Mouse (Mus musculus) megakaryocyte progenitor cell, adult 5-6 weeks (primary cell): ENCODE measurements around the gene Ndufc2. TPM values are rescaled to one million over a fixed set of nuclear protein-coding genes. Genes with fewer than 3 reads are reported as not detected.
"Not testable (repeated sequence)": the region's sequence is repeated elsewhere in the genome, so short reads cannot be mapped to it uniquely, and the experiment has no call there.

Experiments used
- ATAC-seq: replicated peaks from 2 replicates; pipeline ENCODE4 v1.8.0; 2016; ENCODE audit warnings: mild to moderate bottlenecking, moderate TSS enrichment, inconsistent platforms; ENCODE audit not compliant: poor library complexity
- total RNA-seq, 2 experiments: library from RNA; stranded (forward) in 1 of 2; stranded (reverse) in 1 of 2; fragments of 157-497, 149-512 nt in 1 of 2; fragments of 200-1000 nt in 1 of 2; gene quantifications; 2 replicates each; pipeline versions ENCODE4 v1.2.3 to v1.2.4; 2015 to 2017

Ndufc2 gene
- total RNA-seq, 2 experiments from 2014 or later: 173 to 307 TPM

DNA sequence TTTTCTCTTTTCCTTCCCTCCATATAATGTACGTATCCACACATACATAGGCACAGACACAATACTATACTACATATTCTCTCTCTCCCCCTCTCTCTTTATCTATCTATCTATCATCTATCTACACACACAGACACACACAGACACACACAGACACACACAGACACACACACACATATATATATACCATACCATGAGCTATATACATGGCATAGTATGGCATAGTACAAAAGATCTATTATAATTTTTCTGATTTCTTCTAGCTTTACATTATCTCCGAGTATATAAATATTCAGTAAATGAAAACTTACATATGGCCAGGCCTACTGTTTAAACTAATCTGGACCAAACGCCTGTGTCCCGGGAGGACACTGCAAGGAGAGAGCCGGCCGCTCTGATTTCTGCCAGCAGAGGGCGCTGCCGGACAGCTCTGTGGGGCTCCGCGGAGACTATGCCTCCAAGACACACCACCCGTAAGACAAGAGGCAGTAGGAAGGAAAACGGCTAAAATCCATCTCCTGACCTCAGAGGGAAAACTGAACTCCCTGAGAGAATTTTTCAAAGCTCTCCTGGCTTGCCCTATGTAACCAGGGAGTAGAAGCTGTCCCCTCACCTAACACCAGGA, 24.9 kb downstream of the Ndufc2 start:
- ATAC-seq: peak; percentile 97

DNA sequence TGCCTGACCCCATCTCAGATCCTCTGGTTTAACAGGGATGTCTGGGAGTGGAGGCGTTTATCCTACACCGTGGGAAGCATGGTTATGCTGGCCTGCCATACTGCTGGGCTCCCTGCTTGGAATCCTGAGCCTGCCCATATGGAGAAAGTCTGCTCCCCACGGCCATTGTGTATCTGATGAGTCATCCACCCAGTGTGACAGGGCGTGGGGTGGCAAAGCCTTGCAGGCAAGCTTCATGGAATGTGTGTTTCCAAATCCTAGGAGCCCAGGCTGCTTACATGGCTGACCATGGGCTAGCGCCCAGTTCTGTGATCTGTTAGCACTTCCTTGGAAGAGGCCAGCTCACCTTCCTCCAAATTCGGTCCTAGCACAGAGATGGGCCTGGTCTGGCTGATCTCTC, 26.8 kb downstream of the Ndufc2 start:
- no peak for ATAC-seq

DNA sequence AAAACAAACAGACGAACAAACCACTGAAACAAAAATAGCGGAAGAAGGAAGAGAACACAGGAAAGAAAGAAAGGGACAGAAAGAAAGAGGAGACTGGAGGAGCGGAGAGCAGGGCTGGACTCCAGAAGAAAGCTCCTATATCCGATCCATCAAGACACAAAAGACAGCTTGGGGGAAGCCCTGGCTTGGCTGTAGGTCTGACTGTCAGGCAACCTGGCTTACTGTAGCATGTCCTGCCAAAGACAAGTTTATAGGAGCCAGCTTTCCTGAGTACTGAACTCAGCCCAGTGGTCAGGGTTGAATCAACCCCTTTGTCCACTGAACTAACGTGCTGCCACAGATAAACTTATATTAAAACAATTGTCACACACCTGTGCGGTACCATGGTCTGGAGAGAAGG, 27.5 kb downstream of the Ndufc2 start:
- ATAC-seq: no peak

DNA sequence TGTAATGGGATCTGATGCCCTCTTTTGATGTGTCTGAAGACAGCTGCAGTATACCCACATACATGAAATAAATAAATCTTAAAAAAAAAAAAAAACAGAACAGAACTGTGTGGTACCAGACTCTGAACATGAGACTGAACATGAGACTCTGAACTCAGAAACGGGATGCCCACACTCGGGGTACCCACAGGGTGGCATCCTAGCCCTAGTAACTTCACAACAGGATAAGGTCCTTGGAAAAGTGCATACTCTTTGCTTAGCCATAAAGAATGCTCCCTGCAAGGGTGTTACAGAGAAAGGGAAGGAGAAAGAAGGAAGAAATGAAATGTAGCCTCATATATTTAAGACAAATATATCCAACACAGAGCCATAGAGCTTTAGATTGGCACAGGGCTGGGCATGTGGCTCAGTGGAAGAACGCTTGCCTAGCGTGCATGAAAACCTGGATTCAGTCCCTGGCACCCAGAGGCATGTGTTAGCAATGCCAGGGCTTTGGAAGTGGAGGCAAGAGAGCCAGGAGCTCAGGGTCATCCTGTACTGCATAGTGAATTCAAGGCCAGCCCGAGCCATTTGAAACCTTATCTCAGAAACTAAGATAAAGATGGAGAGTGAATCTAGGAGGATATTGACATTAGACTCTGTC, 28.1 kb downstream of the Ndufc2 start:
- no peak for ATAC-seq

DNA sequence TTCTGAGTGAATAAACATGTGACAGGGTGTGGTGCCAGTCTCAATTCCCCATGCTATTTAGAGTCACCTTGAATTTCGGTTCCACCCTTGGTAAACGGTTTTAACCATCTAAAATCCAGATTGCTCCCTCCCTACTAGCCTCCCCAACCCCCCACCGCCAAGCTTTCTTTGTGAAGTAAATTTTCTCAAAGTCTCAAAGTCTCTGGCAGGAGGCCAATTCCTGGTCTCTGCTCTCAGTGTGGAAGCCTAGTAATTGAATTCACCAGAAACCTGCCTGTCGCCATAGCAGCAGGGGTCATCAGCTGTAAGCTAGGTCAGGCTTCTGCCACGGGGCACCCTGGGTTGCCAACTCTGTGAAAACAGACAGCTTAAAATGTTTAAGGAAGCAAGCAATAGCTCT, 29.9 kb downstream of the Ndufc2 start:
- ATAC-seq: peak; percentile 20; the same call in 1 of the 2 replicates

DNA sequence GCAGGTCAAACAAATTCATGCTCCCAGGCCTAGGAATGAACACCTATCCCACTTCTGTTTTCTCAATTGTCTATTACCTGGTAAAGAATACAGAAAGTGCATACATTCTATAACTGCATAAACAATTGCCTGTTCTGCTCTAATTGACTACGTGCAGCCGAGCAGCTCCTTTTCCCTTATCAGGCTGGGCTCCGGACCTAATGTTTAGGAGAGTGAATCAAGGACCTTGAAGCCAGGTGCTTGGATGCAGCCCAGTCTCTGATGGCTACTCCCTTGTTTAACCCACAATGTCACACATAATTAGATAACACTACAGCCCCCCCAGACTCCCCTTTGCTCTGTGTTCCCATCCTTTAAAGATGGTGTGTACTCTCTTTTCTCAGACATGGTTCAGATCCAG, 33.7 kb downstream of the Ndufc2 start:
- not testable (repeated sequence) for ATAC-seq

DNA sequence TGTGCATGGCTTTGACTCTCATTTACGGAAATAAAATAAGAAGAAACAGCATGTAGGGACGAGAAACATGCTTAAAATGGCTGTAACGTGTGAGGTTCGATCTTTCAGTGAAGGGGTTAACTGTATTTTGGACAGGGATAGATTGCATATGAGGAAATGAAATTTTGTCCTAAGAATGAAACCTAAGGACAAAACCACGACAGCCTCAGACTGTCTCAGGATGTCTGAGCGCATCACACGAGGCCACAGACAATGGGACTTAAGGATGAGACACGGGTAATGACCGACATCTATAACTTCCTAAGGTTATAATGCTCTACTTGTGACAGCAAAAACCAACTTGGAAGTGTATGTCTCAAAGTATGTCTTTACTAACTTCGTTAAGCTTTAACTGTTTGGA, 34.7 kb downstream of the Ndufc2 start:
- ATAC-seq: peak; percentile 57

DNA sequence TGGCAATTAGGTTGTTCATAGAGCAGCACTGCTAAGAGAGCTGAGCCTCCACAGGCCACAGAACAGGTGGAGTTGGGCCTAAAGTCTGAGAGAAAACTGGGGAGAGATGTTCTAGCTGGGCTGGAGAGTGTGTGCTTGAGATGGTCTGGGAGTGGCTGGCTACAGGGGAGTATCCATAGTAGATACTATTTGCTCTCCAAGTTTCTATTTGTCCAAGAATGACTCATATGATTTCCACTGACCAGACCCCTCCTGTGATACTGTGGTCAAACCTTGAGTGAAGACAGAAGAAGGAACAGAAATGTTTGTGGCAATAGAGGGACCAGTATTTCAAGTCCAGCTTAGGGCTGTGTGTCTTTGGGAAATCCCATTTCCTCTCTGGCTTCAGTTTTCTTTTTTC, 39.2 kb downstream of the Ndufc2 start:
- ATAC-seq: no peak

DNA sequence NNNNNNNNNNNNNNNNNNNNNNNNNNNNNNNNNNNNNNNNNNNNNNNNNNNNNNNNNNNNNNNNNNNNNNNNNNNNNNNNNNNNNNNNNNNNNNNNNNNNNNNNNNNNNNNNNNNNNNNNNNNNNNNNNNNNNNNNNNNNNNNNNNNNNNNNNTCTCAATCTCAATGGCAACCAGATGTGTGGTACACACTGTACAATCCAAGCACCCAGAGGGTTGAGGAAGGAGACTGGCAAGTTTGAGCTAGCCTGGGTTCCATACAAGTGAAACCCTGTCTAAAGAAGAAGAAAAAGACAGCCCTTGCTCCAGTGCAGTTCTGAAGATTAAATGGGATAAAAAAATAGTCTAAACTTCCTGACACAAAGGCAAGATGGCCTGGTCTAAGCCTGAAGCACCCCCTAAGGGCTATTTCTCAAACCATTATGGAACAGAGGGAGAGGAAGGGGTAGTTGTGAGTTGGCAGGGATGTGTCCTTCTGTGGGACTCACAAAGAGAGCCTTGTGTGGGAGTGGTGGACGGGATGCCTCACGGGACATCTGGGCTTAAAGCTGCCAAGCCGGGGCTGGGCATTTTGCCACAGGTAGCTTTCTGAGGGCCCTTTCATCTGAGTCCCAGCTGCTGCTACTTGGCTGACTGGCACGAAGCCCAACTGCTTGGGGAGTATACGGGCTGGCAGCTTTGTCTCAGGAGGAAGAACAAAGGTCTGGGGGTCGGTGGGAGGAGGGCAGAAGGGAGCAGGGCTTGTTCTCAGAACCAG, 46.5 kb downstream of the Ndufc2 start:
- ATAC-seq: peak; percentile 78

DNA sequence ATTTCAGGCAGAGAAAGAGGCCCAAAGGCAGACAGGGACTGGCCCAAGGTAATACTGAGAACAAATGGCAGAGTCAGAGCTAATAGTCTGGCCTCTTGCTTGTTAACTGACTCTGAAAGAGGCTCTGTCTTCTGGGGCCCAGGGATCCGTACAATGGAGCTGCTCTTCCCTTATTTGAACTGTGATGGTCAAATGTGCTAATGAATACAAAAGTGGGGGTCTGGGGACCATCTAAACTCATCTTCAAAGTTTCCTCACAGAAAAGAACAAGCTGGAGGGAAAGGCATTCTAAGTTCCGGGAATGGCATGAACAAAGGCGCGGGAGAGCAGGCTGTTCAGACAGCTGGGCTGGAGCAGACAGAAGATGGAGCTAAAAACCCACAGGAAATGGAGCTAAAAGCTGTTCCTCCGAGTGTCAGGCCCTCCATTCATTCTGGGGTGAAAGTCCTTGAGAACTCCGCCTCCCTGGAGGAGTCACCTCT, 47.3 kb downstream of the Ndufc2 start:
- ATAC-seq: no peak

DNA sequence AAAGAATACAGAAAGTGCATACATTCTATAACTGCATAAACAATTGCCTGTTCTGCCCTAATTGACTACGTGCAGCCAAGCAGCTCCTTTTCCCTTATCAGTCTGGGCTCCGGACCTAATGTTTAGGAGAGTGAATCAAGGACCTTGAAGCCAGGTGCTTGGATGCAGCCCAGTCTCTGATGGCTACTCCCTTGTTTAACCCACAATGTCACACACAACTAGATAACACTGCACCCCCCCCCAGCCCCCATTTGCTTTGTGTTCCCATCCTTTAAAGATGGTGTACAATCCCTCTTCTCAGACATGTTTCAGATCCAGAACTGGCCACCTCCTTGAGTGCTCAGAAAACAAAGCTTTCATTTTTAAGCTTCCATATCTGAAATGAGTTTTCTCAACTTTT, 51.2 kb downstream of the Ndufc2 start, which contains the start of gene Kctd14:
TSS of gene Kctd14 (plus strand) at position 301 of the 400 bp plus-strand sequence.
- not testable (repeated sequence) for ATAC-seq

DNA sequence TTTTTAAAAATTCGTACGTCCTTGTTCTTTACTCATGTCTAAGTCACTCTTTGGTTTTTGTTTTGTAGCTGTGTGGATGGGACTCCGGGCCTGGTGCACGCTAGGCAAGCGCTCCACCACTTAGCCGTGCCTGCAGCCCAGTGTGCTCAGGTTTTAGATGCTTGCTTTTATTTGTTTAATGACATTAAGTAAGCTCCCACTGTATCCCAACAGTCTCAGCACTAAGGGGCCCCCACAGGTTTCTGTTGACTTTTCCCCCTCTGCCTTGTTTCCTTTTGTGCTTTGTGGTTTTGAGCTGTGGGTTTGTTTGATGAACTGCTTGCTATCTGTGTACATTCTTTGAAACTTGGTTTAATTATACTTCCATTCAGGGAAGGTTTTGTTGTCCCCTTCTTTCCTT, 52.4 kb downstream of the Ndufc2 start:
- no peak for ATAC-seq

DNA sequence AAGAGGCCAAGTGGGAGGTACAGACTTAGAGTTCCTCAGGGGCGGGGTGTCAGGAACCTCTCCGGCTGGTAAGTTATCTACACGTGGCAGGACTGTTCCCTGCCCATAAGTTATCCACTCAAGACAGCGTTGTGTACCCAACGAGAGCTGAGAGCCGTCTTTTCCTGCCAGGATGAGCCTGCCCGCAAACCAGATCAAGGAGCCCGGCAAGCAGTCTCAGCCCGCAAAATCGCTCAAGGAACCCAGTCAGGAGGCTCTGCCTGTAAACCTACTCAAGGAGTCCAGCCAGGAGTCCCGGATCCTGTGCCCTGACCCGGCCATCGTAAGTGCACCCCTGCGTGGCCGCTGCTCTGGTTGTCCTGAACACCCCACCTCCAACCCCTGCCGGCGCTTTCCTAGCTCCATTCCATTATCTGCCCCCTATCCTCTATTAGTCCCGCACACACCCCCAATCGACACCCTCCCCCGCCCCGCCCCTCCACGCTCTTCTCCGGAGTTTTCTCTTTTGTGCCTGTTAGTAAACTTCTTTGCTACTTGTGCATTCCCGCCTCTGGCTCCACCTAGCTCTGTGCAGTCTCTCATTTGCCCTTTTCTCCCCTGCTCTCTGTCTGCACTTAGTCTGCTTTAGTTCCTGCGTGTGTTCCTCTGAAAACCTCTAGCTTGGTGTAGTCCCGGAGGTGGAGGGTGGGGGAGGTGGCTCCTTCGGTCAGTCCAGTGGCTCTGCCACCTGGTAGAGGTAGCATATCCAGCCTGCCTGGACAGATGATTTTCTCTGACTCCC, 53.5 kb downstream of the Ndufc2 start:
- ATAC-seq: peak; percentile 89

DNA sequence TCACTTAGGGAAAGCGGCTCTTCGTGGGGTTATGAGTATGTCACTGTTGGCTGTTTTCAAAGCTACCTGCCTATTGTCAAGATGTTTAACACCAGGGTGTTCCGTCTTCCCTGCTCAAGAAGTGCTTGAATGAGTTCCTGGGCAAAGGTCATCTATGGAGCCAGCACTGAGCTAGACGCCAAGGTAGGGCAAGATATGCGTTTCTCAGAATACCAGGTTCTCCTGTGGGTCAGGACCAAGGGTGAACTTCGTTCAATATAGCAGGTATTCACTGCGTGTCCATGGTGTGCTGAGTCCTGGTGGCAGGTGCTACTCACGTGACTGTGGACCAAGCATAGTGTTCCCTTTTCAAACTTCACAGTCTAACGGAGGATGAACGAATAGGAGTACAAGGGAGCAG, 55.0 kb downstream of the Ndufc2 start:
- no peak for ATAC-seq

DNA sequence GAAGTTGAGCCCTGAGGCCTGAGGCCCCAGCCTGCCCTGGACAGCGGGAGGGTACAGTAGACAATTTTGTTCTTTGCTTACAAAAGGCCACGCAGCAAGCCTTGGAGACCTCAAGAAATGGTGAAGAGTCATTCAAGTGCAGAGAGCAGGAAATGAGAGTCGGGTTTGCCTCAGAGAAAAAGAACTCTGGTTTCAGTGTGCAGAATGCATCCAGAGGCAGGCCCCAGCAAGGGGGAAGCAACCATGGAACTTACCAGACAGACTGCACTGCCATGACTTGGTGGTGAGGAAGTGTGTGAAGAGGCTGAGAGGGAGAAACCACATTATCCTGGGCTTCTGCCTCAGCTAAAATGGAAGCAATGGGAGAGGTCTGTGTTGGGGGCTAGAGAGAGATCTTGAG, 55.8 kb downstream of the Ndufc2 start:
- peak; percentile 21; the same call in 1 of the 2 replicates for ATAC-seq

Other genes starting within 250 kb of the Ndufc2 start
- 0.05 and 0.10 TPM in 2 replicates for gene Usp35, start 68.0 kb upstream of the Ndufc2 start, total RNA-seq (2015)
- 0.20 TPM in 1 of 2 replicates, not detected in the other for gene Usp35, start 68.0 kb upstream of the Ndufc2 start, total RNA-seq (2017)
- 1.0 and 1.6 TPM in 2 replicates for gene Kctd21, start 67.7 kb upstream of the Ndufc2 start, total RNA-seq (2015)
- 0.54 and 1.1 TPM in 2 replicates for gene Kctd21, start 67.7 kb upstream of the Ndufc2 start, total RNA-seq (2017)
- gene Alg8, start 28.4 kb upstream of the Ndufc2 start, total RNA-seq (2015): 59.2 and 74.4 TPM in 2 replicates
- 35.1 and 40.5 TPM in 2 replicates for gene Alg8, start 28.4 kb upstream of the Ndufc2 start, total RNA-seq (2017)
- not detected in 2 replicates for gene Thrsp, start 17.7 kb downstream of the Ndufc2 start, total RNA-seq (2015)
- not detected in 2 replicates for gene Thrsp, start 17.7 kb downstream of the Ndufc2 start, total RNA-seq (2017)
- 5.9 and 6.7 TPM in 2 replicates for gene Kctd14, start 51.3 kb downstream of the Ndufc2 start, total RNA-seq (2015)
- 3.3 and 5.1 TPM in 2 replicates for gene Kctd14, start 51.3 kb downstream of the Ndufc2 start, total RNA-seq (2017)
- 80.7 and 124 TPM in 2 replicates for gene Ints4, start 81.0 kb downstream of the Ndufc2 start, total RNA-seq (2015)
- 44.6 and 62.6 TPM in 2 replicates for gene Ints4, start 81.0 kb downstream of the Ndufc2 start, total RNA-seq (2017)
- 15.6 and 21.5 TPM in 2 replicates for gene Aamdc, start 179.5 kb downstream of the Ndufc2 start, total RNA-seq (2015)
- 34.6 and 36.9 TPM in 2 replicates for gene Aamdc, start 179.5 kb downstream of the Ndufc2 start, total RNA-seq (2017)
- gene Rsf1, start 179.9 kb downstream of the Ndufc2 start, total RNA-seq (2015): 23.8 and 24.4 TPM in 2 replicates
- gene Rsf1, start 179.9 kb downstream of the Ndufc2 start, total RNA-seq (2017): 25.5 and 42.5 TPM in 2 replicates